Mouse (Mus musculus): Measurements from ENCODE around the gene Wee1.
A peak's percentile ranks its signal among the peaks of the same experiment; 100 is the strongest.
"Not testable (repeated sequence)": the region's sequence is repeated elsewhere in the genome, so short reads cannot be mapped to it uniquely, and the experiment has no call there.

The Wee1 gene

DNA sequence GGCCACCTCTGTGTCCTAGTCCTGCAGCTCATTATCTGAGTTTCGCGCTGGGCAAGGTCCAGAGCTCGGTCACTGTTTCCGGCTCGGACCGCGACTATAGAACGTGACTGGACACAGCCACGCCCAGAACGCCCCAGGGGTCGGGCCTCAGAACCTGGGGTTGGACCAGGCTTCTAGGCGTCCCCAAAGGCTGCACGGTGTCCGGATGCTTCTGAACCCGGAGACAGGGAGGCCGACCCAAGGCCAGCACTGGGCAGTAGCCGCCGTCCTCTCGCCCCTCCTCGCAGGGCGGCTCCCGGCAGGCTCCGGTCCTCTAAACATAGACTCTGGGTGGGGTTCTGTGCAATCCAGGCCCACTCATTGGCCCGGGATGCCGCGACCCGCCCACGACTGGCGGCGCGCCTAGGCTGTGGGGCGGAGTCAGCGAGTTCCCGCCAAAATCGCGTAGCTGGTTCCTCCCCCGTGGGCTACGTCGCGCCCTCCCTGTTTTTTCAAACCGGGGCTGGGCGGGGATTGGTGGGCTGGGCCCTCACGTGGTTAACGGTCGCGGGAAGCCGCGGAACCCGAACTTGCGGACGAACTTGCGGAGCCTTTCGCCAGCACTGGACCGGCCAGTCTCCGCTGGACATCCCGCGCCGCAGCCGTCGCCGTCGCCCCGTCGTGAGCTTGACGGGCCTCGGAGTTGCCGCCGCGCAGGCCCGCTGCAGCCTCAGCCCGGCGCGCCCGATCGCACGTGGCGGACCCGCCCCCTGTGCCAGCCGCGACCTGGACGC, at the start of gene Wee1:
TSS of gene Wee1 (plus strand) at position 531 of the 773 bp plus-strand sequence.
- peak; percentile 99 for DNase-seq

DNA sequence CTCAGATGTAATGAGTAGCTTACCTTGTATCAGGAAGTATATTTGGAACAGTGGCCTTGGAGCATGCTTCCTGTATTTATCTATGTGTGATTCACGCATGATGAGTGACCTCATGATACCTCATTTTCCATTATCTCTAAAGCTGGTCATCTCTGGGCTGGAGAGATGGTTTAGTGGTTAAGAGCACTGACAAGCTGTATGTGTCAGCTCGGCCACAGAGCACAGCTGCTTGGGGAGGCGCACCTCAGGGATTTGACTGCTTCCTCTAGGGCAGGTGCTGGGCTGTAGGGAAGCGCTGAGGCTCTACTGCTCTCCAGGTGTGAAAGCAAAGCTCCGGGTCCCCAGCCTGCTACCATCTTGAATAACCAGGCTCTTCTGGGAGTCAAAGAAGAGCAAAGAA, 43.7 kb upstream of the Wee1 start:
- no peak for DNase-seq

DNA sequence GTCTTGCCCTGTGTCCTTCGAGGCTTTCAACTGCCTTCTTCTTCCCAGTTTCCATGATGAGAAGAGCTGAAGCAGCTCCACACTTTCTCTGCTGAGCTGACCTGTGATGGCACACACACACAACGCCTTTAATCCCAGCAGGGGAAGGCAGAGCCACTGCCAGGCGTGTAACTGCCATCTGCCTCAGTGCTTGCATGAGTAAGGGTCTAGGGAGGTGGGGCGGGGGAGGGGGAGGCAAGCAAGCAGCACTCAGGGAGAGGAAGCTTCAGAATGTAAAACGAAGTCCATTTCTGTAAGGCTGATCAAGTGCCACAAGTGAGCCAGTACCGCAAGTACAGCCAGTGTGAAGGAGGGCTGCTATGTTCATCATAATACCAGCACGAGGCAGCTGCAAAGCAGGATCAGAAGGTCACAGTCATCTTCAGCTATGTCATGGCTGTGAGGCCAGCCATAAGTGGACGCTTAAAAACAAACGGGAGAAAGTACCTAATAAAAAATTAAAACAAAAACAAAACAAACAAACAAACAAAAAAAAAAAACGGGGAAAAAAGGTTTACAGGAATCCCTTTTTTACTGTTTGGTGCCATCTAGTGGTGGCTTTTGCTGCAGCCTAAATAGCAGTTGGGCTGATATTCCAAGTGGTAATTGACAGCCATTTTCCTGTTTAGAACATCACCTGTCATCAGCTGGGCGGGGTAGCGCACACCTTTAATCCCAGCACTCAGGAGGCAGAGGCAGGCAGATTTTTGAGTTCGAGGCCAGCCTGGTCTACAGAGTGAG, 38.3 kb upstream of the Wee1 start:
- peak; percentile 81 for DNase-seq

DNA sequence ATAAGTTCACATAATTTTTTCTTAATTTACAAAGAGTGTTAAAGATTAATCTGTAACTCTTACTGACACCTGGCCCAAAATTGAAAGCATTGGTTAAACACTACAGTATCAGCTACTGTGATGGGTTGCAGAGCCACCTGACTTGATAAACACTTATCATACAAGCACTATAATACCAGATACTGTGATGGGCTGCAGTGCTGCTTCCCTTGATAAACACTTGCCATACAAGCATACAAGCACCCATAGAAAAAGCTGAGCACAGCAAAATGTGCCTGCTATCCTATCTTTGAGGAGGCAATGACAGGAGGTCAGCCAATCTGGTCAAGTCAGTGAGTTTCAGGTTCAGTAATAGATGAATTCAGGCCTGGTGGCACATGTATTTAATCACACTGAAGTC, 36.6 kb upstream of the Wee1 start:
- DNase-seq = no peak

DNA sequence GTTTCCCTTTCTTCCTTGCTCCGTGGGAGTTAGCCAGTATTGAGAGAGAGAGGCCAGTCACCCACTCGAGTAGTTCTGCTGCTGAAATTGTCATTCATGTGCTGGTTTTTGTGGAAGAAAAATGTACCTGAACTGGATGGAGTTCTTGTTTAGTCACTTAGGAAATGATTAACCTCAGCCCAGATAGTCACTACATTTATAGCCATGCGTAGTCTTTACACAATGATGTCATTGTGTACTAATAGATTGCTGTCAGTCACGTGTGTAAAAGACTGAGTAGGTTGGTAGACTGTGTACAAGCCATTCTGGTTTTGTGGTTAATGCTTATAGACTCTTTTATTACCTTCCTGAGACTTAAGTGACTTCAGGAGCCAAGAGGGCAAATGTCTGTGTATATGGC, 33.9 kb upstream of the Wee1 start:
- DNase-seq = no peak

DNA sequence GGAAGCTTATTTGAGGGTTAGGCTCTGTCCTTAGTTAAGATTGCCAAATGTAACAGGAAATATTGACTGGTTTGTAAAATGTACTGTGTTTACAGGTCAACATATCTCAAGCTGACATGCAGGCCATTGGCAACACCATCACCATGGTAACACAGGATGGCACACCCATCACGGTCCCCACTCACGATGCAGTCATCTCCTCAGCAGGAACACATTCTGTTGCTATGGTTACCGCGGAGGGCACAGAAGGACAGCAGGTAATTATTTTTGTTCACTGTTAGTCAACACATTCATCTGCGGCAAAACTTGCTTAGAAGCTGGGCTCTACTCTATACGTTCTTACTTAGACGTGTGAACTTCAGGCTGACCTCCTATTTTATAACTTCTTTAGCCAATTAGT, 30.2 kb upstream of the Wee1 start:
- DNase-seq = no peak

DNA sequence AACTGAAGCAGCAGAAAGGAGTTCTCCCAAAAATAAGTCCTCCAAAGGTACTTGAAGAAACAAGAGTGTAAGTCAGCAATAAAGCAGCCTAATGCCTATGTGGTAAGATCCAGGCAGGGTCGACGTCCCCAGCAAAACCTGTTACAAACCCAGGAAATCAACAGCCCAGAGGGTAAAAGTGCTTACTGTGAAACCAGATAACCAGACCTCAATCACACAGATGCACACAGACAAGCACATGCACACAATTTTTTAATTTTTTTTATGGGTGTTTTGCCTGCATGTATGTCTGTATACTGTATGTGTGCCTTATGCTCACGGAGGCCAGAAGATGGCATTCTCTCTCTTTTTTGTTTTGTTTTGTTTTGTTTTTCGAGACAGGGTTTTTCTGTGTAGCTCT, 25.5 kb upstream of the Wee1 start:
- DNase-seq = no peak

DNA sequence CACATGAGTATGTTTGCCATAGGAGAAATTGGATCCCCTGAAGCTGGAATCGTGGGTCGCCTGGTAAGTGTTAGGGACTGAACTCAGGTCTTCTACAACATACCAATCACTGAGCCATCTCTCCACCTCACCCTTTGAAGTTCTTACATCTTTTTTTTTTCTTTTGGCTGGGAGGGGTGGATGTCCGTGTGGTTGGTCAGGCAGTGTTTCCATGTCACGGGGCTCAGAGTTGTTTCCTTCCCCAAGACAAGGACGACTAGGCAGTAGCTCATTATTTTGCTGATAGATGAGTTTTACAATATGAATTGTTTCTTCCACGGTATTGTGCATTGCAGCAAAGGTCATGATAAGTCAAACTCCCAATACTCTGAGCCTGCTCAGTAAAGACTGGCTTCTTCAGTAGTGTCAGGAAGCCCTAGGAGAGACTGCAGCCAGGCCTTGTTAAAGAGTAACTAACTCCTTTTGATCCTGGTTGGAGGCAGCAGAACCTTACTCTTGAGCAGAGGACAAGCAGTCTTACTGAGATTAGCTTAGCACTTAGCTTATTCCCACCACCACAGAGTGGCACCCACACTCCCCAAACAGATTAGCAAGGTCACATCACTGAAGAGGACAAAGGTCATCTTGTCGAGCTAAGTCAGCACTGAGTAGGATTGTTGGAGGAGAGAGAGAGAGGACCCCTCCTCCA, 24.6 kb upstream of the Wee1 start:
- peak; percentile 43 for DNase-seq

DNA sequence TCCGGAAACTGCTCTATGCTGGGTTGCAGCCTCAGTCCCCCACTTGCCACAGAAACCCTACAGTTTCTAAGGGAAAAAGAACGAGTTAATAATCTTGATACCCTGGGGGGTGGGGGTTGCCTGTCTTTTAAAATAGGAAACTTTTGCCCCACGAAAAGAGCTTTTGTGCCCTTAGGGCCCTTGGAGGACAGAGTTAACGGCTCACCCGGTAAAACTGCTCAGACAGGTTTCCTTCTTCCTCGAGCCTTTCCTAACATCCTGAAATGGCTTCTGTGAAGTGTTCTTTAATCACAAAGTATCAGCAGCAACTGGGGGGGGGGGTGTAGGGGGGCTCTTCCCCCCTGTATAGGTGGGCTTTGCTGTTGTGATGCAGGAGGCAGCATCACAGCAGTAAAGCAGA, 21.0 kb upstream of the Wee1 start:
- peak; percentile 28 for DNase-seq

DNA sequence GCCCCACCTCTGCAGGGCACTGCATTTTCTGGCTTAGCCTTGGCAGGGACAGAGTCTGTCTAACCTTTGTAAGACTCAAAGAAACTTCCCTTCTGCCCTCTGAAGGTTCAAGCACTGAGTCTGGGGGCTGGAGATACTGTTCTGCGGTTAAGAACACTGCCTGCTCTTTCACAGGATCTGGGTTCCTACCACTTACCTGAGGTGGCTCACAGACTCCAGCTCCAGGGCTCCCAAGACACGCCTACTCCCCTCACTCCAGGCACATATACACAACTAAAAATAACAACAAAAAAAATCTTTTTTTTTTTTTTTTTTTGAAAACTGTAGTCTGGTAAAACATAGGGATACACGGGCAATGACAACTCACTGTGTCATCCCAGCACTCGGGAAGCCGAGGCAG, 20.6 kb upstream of the Wee1 start:
- no peak for DNase-seq

DNA sequence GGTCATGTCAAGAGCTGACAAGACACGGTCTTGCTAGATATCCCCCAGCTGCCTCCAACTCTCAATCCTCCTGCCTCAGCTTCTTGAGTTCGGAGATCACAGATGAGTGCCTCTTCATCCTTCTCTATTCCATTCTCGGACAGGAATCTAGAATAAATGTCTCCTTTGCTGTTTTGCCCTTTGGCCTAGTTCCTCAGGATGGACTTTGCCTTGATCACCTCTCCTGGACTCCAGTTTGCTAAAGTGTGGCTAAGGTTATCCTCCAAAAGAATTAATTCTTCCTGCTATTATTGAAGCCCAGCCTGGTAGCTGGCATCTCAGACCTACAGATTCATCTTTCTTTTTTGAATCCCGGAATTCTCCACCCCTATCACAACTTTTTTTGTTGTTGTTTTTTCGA, 16.8 kb upstream of the Wee1 start:
- DNase-seq = no peak

DNA sequence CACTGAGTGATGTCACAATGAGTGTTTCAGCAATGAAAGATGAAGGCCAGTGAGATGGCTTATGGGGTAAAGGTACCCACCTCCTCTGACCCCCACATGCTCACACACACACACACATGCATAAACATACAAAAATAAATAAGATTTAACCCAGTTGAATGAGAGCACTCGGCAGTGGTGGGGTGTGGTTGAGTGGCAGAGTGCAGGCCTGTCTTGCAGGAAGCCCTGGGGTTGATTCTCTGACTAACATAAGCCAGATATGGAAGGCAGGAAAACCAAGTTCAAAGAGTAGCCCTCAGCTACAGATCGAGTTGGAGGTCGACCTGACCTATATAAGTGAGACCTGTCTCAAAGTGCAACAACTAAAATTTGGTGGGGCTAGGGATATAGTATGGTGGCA, 15.2 kb upstream of the Wee1 start:
- DNase-seq = no peak

DNA sequence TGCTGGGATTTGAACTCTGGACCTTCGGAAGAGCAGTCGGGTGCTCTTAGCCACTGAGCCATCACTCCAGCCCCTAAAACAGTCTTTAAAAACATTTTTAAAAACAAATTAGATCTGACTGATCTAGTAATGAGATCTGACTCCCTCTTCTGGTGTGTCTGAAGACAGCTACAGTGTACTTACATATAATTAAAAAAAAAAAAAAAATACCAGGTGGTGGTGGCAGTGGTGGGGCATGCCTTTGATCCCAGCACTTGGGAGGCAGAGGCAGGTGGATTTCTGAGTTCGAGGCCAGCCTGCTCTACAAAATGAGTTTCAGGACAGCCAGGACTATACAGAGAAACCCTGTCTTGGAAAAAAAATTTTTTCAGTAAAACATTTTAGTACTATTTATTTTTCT, 13.3 kb upstream of the Wee1 start:
- DNase-seq = not testable (repeated sequence)

DNA sequence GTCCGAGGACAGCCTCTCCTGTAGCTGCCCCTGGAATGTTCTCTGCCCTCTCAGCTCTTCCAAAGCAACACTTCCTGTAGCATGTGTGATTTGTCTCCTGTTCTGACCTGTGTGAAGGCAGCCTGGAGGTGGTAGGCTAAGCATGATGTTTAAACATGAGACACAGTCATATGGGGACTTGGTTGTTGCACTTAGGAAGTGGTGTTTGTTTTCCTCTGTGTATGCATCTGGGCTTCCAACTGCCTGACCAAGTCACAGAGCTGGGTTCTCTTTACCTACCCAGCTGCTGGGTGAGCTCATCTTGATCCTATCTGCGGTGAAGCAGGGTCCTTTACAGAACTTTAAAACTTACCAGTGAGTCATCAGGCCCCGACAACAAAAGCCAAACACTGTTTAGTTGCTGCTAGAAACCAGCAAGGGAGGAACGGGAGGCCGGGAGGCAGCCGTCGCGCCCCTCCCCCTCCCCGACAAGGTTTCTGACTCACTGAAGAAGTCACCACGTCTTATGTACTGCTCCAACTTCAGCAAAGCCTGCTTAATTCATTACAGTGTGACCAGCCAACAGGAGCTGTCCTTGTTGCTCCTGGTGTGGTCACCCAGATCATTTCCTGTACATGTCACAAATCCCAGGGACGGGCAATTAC, 12.8 kb upstream of the Wee1 start:
- DNase-seq = peak; percentile 84

DNA sequence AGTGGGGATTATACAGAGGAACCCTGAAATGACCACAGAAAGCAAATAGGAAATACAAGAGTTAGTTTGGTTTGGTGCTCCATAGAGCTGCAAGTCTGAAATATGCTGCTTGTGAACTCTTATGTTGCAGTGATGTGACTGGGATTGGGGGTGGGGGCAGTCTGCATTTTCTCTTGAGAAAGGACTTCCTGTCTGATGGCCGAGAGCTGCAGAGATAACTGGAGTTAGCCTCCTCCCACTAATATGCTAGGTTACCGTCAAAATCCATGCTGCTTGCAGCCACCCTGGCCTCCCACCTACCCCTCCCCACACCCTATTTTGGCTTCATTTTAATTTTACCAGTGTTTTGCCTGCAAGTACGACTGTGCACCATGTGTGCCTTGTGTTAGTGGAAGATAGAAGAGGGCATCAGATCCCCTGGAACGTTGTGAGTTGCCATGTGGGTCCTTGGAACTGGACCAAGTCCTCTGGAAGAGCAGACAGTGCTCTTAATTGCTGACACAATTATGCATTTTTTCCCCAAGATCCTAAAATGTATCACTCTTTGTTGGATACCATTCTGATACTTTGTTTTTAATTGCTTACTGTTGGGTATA, 11.7 kb upstream of the Wee1 start:
- DNase-seq = peak; percentile 55

DNA sequence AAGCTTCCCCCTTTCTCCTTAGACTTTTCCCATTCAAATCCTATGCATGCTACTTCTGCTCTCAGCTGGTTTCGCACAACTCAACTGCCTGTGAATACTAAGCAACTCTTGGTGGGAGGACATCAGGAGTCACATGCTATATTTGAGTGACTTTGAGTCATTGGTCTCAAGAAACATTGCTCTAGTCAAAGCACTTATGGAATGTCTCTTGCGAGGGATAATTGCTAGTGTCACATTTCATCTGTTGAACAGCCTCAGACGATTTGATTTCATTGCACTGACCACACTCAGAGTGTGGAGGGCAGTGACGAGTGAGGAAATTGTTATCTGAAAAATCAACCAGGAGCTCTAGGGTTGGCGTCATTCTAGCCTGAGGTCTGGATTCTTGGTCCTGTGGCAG, 7.1 kb upstream of the Wee1 start:
- DNase-seq = no peak

DNA sequence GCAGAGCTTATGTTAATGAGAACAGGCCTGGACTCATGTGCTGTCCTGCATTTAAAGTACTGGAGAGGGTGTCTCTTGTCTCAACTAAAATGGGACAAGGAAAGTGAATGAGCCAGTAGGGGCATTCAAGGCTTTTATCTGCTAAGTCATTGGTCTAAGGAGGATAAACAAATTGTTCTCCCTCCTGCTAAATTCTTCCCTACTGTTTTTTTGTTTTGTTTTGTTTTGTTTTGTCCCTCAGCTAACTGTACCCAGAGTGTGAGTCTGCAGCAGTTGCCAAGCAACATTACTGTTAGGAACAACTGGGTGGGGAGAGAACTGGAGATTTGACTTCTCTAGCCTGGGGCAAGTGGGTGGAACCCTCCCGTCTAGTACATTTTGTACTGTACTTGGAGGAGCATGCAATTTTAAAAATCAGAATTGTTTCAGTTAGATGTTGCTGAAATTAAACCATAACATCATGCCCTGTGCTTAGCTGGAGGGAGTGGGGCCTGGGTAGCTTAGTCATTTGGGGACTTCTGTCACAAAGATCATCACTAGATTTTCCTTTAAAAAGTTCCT, 5.0 kb upstream of the Wee1 start:
- peak; percentile 32 for DNase-seq

DNA sequence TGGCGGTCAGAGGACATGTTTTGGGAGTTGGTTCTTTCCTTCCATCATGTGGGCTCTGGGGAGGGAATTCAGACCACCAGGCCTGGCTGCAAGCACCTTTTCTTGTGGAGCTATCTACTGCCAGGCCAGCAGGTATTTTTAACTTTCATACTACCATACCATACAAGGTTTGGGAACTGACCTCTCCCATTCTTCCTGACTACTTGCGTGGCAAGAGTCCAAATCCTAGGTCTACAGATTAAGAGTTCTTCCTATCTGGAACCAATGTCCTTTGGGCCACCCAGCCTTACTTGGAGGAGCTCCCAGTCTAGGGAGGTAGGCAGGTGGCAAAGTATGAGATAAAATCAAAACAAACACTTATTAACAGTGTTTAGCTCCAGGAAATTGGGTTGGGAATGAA, 3.4 kb upstream of the Wee1 start:
- no peak for DNase-seq

DNA sequence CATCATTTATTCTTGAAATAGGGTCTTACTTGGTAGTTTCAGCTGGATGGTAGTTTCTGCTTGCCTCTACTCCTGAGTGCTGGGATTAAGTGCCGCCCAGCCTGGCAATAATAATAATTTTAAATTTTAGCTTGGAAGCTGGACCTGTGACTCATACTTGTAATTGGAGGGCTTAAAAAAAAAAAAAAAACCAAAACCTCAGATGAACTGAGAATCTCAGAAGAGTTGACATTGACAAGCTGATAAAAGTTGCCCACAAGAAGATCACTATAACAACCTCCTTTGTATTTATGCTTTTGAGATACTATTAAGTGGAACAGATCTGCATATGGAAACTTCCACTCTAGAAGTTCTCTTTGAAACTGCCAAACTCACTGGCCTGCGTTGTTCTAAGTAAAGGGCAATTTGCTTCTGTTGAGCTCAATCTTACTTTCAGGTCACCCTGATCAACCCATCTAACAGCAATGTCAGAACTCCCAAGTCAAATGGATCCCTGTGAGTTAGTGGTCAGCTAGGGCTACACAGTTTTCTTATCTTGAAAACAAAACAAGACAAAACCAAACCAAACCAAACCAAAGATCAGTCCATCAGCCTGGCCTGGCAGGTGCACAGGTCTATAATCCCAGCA, 1.6 kb upstream of the Wee1 start:
- DNase-seq = no peak

DNA sequence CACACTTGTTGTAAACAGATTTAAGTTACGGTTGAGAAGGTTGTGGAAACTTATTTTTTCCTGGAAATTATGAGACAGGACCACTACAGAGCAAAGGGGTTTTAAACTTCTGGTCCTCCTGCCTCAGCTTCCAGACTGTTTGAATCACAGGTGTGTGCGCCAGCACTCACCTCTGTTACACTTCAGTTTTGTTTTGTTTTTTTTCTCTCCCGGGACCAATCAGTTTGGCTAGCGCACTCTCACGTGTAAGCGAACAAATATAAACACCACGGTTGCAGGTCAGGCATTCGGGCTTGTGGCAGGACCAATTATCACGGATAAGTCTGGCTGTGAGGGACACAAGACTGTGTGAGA, 707 bp upstream of the Wee1 start:
- DNase-seq = no peak

DNA sequence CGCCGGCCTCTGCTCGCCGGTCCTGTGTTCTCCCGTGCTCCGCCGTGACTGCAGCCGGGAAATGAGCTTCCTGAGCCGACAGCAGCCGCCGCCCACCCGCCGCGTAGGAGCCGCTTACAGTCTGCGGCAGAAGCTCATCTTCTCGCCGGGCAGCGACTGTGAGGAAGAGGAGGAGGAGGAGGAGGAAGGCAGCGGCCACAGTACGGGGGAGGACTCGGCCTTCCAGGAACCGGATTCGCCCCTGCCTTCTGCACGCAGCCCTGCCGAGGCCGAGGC, 381 bp downstream of the Wee1 start:
- DNase-seq = no peak
